In genomic region chr19:9338971-9339370, GRCm38 (mm10) we compare ENCODE assay signal across 6 mouse cellular contexts.
DNase-seq lines count a peak whose midpoint lies in the region; ATAC-seq and TF ChIP-seq lines count a peak whose summit lies in the region.
"Not testable (repeated sequence)": the region's sequence is repeated elsewhere in the genome, so short reads cannot be mapped to it uniquely, and the experiment has no call there.

No protein-coding gene starts in this region.

- peak; percentile 42 for TF ChIP-seq CTCF in heart, postnatal 0 days (IDR thresholded peaks at IDR 0.05; ENCODE audit: low read depth)

- not testable (repeated sequence) for H3K27ac ChIP-seq in heart, postnatal 0 days (ENCODE audit: low read depth)

- H3K4me1 ChIP-seq in heart, postnatal 0 days (ENCODE audit: control insufficient read depth, insufficient read depth), result not testable (repeated sequence)

- not testable (repeated sequence) for H3K36me3 ChIP-seq in heart, postnatal 0 days (replicated peaks; ENCODE audit: control insufficient read depth, insufficient read depth, low read length)

- H3K27me3 ChIP-seq in heart, postnatal 0 days (ENCODE audit: control insufficient read depth, insufficient read depth, low read length), result not testable (repeated sequence)

- not testable (repeated sequence) for H3K9me3 ChIP-seq in heart, postnatal 0 days (replicated peaks; ENCODE audit: control insufficient read depth, low read length)

- DNase-seq in 416B (ENCODE audit: low read depth), result peak; percentile 8
- peak; percentile 14 to 66 for DNase-seq in adrenal gland, adult (ENCODE audit: inconsistent age in 2 of 2, low spot score in 1 of 2)
- peak; percentile 5 for DNase-seq in adrenal gland, adult 8-10 months
- peak; percentile 3 for DNase-seq in adrenal gland, postnatal 14 days
- DNase-seq in heart, adult 11 months, result peak; percentile 41
- peak; percentile 6 for DNase-seq in heart, postnatal 0 days (ENCODE audit: low spot score)

- H3K4me3 ChIP-seq in heart, postnatal 0 days (ENCODE audit: low read depth, low read length), result not testable (repeated sequence)

- H3K4me2 ChIP-seq in heart, postnatal 0 days (ENCODE audit: low read depth, low read length), result not testable (repeated sequence)

- not testable (repeated sequence) for TF ChIP-seq EP300 in heart, postnatal 0 days (IDR thresholded peaks at IDR 0.05; ENCODE audit: low read depth)

- not testable (repeated sequence) for H3K9ac ChIP-seq in heart, postnatal 0 days (replicated peaks; ENCODE audit: low read depth, low read length)

- WGBS in heart, postnatal 0 days, result 44% methylated on average over 2 of the region's 2 CpGs

- 0 out of 2 replicates have a peak, but pooled peaks have one; percentile 39 for ATAC-seq in heart, postnatal 0 days (ENCODE audit: insufficient read depth, low read depth)
